Mouse (Mus musculus) layer of hippocampus, postnatal 25 days (tissue): ENCODE measurements at regions not wholly inside any gene's neighbourhood (a gene's known extent, or its start where the extent isn't known, plus 50 kb on each side); places are given as distances from the start of the nearest gene placed in this dataset.
A peak's percentile ranks its signal among the peaks of the same experiment; 100 is the strongest.

Experiments used
- DNase-seq, 2 experiments: peaks; one replicate each; pipeline ENCODE4 v3.0.0; 2022; ENCODE audit warnings: mixed read lengths in 2 of 2, low spot score in 1 of 2; ENCODE audit errors: extremely low spot score in 1 of 2

DNA sequence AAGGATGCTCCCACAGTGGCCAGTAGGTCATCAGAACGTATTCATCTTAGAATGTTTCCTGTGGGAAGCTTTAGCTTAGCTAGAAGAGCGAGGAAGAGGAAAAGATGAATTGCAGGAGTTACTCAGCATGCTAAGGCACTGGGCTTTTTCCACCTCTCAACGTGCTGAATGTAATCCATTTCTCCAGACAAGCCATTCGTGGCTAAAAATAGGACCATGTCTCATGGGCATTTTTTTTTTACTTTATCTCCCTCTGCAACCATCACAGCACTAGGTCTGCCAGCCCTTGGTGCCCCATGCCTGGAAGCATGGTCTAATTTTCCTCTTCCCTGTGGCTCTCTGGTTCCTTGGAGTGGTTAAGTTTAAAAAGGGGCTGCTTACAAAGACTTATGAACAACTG is 235.3 kb upstream of the Zfp637 start:
- DNase-seq: no peak

DNA sequence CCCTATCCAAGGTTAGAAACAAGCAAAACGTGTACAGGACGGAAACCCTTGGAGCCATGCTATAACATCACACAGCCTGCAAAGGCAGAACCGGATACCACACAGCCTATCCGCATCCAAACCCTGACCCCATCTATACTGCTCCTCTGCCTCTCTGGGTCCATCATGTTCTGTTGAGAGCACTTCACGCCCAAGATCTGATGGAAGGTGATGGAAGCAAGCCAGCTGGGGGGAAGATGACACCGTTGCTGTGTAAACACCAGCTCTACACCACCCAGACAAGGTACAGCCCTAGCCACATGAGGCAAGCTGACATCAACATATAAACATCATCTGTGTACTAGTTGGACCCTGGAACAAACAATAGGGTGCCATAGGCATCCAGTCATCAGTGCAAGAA is 234.8 kb upstream of the Zfp637 start:
- DNase-seq: no peak

DNA sequence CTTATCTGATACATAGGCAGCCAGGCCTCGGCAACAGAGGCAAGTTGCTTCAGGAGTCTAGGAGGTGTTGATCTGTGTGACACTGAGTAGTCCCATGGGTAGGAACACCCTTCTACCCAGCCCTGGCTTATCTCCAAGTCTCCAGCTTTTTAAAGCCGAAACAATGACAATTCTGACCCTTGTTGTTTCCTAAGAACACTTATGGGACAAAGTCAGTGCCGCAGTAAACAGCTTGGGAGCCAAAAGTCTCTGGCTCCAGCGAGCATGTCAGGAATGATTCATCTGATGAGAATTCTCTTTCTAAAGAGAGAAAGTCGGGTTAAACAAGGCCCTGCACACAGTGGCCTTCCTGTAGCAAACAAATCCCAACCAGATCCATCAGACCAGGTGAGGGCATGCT is 234.0 kb upstream of the Zfp637 start:
- DNase-seq: no peak

DNA sequence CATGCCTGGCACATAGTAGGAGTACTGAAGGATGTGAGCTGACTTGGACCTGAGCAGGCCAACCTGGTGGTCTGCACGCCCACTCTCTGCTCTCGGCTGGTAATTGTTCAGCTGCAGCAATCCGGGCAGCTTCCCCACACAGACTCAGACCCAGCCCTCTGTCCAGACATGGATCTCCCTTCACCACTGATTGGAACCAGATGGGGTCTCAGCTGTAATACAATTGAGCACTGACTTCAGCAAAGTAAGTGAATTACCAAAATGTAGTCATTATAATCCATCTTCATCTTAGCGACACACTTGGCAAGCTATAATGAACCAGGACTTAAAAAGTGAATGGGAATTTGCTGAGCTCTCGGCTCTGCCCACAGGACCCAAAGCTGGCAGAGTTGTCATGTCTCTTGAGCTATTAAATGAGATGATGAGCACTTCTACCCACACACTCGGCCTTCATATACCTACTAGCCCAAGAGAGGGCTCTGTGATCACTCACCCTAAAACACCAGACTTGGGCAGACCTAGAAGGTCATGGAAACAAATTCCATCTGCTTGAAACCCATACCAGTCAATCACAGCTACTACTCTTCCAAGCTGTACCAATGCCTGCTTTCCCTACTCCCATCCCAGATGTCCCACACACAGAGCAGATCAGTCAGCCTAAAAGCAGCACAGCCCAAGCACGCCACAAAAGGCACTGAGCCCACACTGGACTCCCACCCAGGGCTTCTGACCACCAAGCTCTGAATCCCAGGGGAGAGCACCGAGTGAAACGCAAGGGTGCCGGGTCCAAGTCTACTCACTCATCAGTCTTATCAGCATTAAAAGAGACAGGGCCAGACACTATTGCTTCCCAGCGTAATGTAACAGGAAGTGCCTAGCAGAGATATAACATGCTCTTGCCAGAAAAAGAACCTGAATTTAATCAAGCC is 231.2 kb upstream of the Zfp637 start:
- DNase-seq: no peak

DNA sequence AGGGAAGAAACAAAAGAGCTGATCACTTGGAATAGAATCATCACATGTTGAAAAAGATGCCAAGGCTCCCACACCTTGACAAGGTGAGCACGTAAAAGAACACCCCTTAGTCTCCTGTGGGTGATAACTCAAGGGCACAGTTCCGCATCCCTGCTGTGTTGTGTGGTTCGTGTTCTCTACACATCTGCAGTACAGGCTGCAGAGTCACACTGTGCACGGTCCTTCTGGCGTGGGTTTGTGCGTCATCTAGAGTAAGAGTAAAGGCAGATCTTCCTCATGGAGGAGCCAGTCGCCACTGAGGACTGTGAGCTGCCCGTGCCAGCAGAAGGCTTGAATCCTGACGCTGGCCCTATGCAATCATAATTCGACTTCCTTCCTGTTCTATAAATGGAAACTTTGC is 229.7 kb upstream of the Zfp637 start:
- DNase-seq: no peak

DNA sequence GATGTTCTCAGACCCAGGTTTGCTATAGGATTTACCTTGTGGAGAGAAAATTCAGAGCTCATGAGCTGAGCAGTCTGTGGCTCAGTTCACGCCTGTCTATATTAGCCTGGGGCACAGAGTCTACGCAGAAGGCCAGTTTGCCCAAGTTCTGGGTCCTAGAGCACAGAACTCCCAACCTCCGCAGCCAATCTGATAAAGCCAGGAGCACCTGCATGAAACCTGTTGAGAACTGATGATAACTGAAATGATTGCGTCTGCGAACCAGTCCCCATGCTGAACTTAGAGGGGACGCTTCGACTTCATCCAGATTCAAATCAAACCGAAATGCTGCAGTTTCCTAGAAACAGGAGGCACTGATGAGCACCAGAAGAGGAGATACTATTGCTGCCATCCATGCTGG is 229.0 kb upstream of the Zfp637 start:
- no peak for DNase-seq

DNA sequence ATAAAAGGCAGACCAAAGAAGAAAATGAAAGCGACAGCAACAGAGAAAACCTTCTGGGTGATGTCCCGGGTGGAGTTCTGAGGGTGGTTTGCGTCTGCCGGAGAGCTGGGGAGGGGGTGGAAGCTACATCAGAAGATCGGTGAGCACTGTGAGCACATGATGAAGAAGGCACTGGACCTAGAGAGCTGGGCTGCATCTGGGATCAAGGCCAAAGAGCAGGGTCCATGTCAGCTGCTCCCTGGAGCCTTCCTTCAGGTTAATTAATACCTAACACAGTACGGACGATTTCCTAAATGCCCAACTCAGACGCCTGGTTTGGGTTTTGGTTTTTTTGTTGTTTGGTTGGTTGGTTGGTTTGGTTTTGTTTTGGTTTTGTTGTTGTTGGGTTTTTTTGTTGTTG is 228.6 kb upstream of the Zfp637 start:
- DNase-seq: no peak

DNA sequence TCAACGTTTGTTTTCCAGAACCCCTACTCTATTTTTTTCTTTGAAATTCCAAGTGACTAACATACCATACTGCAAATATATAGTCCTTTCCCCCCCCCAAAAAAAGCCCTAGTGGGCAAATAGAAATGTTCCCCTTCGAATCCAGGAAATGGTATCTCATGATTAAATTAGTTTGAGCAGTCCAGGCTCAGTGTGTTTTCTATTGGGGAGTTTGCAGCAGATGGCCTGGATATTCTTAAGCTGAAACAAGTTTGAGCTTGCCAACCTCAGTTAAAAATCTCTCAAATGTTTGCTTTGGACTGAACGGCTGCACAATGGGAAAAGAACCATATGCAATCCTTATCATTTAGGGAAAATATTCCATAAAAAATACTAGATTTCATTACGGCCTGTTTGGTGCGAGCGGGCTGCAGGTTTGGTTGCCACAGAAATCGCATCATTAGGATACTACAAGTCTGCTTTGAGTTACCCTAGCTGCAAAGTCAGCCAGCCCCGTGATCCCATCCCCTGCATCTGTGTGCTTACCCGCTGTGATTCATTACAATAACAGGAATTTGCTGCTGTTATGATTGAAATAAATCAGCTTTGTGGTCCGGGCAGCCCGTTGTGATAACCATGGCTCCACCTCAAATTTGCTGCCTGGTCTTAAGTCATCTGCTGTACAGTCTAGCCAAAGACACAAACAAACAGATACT is 227.2 kb upstream of the Zfp637 start:
- no peak for DNase-seq

DNA sequence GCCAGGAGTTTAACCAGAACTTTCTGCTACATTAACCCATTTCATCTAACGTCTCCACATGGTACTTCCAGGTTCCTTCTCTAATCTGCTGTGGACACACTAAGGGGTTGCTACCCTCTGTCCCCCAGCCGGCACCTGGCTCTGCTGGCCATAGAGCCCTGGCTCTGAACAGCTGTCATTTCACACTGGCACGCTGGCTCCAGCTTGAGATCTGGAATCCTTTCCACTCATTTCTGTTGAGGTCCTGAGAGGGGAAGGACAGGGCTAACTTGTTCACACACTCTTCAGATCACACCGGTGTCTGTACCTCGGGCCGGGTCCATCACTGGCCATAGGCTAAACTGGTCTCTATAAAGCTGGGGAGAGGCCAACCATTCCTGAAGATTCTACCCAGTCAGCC is 226.6 kb upstream of the Zfp637 start:
- no peak for DNase-seq

DNA sequence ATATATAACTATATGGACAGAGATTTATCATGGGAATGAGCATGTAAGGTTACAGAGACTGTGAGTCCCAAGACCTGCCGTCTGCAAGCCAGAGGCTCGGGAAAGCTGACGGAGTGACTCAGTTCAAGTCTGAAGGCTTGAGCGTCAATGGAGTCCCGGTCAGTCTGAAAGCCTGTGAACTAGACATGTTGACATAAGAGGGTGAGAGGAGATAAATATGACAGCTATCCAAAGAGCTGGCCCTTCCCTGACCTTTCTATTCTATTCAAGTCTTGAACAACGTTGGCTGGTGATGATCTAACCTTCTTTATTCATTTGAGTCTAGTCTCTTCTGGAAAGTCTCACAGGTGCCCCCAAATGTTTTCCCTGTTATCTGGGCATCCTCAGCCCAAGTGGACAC is 223.8 kb upstream of the Zfp637 start:
- DNase-seq: no peak

DNA sequence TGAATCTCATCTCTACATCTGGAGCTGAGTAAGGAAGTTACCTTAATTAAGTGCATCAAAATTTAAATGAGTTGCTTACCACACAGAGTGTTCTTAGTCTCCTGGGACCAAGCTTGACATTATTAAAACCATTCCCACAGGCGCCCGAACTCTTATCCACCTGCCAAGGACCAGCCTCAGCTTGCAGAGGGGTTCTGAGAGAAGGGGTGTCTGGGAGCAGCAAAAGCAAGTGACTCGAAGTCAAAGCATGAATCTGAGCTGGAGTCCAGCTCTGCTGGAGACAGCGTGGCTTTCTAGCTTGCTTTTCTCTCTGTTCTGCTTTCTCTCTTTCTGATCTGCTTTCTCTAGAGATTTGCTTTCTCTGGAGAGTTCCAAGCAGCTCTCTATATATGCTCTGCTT is 223.0 kb upstream of the Zfp637 start:
- no peak for DNase-seq

DNA sequence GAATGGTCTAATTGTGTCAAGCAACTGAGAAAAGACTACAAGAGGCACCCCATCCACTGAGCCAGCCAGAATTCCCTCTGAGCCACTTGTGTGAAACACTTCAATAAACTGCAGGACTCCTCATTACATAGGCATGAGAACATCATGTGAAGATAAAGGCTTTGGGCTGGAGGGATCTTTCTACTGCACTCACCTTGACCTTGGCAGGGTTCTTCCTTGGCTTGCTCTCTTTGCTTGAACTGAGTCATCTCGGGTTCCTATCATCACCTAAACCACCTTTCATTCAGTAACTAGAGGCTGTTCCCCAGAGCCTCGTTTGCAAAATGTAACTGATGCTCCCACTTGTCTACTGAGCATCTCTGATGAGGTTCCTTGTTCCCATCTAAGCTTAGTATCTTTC is 221.4 kb upstream of the Zfp637 start:
- DNase-seq: no peak

DNA sequence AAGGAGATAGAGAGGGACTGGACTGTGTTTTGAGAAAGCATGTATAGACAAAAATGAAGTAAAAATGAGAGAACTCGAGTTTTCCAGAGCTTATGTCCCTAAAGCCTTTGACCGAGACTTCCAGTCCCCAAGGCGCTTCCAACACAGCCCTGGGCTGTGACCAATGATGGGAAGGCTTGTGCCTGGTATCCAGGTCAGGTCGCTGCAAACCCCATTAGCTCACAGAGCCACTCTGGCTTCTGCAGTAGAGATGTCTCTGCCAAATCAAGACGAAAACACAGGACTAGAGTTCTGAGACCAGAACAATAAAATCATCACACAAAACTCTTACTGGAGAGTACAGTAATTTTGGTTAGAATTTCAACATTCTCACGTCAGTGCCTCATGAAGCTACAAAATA is 218.5 kb upstream of the Zfp637 start:
- DNase-seq: no peak

DNA sequence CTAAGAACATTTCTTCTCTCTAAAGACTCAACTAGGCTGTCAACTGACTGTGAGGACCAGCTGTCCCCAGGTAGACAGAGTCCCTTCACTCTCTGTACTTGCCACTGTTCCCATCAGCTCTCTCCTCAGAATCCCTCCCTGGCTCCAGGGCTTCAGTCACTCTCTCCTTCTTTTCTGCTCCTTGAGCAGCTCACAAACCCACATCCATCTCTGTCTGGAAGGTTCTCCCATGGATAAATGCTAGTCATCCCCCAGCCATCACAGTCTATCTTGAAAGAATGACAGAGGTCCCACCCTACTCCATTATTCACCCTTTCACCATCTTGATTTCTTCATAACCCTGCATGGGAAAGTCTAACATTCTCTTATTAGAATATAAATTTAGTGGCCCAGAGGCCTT is 218.0 kb upstream of the Zfp637 start:
- no peak for DNase-seq

DNA sequence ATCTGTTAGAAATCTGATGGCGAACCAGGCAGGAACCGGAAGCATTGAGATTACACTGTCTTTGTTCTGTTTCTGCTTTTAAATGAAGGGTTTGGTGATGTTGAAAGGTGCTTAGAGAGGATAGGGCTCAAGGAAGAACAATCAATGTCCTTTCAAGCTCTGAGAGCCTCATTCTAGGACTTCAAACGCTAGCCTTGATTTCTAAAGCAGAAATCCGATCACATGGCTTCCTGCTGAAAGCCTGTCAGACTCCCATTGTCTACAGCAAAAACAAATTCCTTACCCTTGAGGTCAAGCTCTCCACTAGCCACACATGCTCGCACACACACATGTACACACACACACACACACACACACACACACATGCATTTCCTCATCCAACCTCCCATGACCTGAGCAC is 215.3 kb upstream of the Zfp637 start:
- no peak for DNase-seq

DNA sequence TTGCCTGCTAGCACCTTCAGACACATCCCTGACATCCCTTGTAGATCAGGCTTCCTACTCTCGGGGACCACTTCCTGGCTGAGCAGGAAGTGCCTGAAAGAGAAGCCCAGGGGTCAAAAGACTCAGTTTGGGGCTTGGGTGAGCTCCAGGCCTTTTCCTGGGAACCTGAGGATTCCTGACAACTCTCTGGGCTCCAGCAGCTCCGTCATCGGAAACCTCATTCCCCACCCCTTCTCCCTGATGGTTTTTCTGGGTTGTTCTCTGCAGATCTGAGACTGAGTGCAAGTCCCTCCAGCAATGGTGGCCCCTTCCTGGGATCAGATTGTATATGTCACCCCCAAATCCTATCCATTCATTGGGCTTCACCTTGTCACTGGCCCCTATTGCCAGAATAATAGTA is 213.5 kb upstream of the Zfp637 start:
- no peak for DNase-seq

DNA sequence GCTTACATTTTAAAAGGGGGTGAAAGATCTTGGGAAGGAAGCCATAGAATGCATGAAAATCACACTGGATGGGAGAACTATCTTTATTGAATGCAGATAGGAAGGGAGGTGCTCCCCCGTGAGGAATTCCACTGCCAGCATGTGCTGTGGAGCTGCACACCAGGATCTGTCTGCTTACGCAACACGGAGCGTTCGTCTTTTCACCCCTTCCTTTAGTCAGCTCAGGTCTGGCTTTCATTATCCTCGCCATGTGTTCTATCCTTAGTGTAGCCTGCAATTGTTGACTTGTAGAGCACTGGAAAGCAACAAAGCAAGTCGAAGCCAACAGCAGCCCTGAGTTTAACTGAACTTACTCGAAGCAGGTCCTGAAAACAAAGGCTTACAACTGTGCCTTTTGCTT is 194.4 kb upstream of the Zfp637 start:
- DNase-seq: peak in 1 of 2 experiments; percentile 10

DNA sequence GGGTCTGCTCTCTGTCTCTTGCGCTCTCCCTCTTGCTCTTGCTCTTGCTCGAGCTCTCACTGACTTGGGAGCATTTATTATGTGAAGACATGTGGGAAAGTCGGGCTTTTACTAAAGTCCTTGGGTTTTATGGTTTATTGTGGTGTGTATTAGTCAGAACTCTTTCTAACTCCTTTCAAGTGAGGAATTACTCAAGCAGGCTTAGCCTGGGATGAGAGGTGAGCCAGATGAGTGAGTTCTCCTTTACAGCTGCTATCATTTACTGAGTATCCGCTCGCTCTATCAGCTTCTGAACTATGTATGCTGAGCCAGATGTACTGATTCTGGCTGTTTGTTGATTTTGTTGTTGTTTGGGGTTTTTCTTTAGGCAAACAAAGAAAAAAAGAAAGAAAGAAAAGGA is 190.4 kb upstream of the Zfp637 start:
- DNase-seq: no peak

DNA sequence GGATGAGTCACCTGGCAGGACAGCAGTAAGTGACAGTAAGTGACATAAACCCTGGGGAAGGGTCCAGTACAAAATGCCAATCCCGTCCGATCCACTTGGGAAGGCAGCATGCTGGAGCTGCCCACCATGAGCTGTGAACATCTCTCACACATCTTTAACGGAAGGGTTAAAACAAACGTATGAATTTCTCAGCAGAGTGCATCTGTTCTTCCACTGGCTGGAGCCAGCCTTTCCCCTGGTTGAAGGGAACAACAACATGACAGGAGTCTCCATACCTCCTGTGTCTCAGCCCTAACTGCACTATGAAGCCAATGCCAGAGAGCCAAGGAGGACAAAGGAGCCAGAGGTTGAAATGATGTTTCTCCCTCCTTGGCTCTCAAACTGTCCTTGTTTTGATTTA is 189.4 kb upstream of the Zfp637 start:
- DNase-seq: no peak

DNA sequence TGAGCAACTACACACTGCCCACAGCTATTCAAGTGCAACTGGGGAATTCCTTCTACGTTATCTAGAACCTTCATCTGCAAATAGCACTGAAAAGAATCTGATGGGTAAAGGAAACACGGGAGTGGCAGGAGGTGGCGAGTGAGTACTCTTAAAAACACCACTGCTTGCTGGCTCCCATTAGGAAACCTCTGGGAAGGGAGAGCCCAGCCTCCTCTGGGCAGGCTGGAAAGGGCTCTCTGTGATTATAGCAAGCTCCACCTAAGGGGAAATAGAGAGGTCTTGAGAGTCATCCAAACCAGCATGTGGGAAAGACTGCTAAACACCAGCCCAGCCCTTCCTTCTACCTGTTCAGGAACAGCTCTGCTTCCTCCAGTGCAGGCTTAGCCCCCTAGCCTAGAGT is 189.0 kb upstream of the Zfp637 start:
- no peak for DNase-seq

DNA sequence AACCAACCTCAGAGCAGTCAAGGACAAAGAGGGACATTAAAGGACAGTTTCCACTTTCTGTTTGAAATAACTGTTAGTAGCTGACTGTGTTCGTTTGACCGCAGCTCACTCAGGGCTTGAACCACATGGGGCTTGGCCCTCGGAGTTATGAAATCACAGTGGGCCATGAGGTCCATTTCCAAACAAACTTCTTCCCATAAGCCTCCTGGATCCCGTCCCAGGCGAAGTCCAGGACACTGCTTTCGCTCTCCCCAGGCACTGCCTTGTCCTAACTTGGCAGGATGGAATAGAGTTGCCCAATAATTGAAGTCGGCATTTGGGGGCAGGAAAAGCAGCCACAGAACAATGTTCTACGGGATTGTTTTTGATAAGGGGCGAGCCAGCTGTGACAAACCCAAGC is 188.1 kb upstream of the Zfp637 start:
- no peak for DNase-seq

DNA sequence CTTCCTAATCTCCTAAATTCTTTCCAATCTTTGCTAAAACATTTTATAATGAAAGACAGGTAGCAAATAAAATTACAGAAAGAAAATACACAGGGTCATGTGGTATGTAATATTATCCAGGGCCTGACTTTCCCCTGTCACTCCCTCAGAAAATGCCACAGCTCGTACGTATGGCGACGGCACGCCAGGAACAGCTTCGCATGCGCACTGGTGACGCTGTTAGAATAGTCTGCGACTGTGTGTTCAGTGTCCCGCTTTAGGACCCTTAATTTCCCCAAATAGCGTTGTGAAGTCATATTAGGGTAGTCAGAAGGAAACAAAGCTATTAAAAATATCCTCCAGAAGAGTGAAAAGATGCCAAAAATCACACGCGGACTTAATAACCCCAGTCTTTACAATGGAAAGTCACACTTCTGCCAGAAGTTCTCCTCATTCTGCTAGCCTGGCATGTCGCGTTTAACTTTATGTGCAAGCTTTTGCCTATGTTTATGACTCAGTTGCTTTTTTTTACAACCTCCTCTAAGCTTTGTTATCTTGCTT is 187.0 kb upstream of the Zfp637 start:
- DNase-seq: no peak
